Mouse (Mus musculus): Measurements from ENCODE around the gene P3h1. TPM values are rescaled to one million over a fixed set of nuclear protein-coding genes. Genes with fewer than 3 reads are reported as not detected.

The P3h1 gene
- total and polyA plus RNA-seq, 3 experiments: 10.5 to 14.5 (median 10.8) TPM

DNA sequence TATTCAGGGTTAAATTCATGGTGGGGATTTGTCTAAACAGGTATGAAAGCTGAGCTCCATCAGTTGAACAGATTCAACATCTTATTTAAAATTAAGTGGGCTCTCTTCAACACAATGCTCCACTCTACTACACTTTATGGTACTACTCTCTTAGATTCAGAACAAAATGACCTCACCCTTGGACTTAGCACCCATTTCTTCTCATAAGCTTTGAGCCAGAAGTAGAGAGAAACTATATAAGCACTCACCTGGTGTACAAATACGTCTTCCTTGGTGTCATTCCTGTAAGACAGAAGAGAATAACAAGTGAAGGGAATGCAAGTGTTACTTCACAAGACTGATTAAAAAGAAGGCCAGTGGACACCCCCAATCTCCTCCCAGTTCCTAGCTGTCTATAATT lies 52.1 kb downstream of the P3h1 start:
- Histone ChIP-seq H3K4me1 (ENCODE audit: control insufficient read depth, insufficient read depth, low read length) (peaks cover 13% of the 10 kb centered on the region), H3K27ac (no peak overlapping the region), H3K4me3 (no peak overlapping the region), H3K9ac (ENCODE audit: low read depth, low read length) (no peak overlapping the region), H3K27me3 (ENCODE audit: control insufficient read depth, insufficient read depth, low read length) (no peaks in the 10 kb centered on the region), H3K36me3 (ENCODE audit: control insufficient read depth, insufficient read depth, low read length) (peaks cover 45% of the 10 kb centered on the region), H3K79me2 (replicated peaks; ENCODE audit: control insufficient read depth, insufficient read depth, low read length) (peaks cover 7% of the 10 kb centered on the region)
- WGBS: 76% methylated on average over 1 of the region's 1 CpGs
- no peak for DNase-seq
- intact Hi-C loops (cut with DNase I): no loop called here
- no peak for TF ChIP-seq EP300 (IDR thresholded peaks at IDR 0.05; ENCODE audit: insufficient read depth, low read depth, low read length)
- no peak for TF ChIP-seq POLR2A (IDR thresholded peaks at IDR 0.05; ENCODE audit: insufficient read depth, low read depth, low read length)
- TF ChIP-seq CTCF (IDR thresholded peaks at IDR 0.05): no peak

DNA sequence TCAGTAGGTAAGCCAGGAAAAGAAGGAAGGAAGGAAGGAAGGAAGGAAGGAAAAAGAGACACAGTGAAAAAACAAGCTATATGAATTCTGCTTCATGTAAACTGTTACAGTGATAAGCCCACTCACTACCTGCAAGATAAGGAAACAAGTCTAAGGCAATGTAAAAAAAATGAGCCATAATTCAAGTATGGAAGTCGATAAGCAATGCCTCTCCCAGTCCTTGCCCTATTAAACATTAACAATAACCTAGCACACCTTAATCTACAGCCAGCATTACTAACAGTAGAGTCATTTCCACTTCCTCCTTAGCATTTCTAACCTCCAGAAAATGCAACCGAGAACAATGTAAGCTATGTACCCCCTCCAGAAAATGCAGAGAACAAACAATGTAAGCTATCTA lies 52.6 kb downstream of the P3h1 start:
- DNase-seq: no peak
- 38% methylated on average over 2 of the region's 2 CpGs for WGBS
- H3K36me3 ChIP-seq (ENCODE audit: control insufficient read depth, insufficient read depth, low read length): peaks cover 49% of the 10 kb centered on the region
- peaks cover 14% of the 10 kb centered on the region for H3K4me1 ChIP-seq (ENCODE audit: control insufficient read depth, insufficient read depth, low read length)
- intact Hi-C loops (cut with DNase I): no loop called here
- H3K4me3 ChIP-seq: no peak overlapping the region
- no peak overlapping the region for H3K27ac ChIP-seq
- TF ChIP-seq EP300 (IDR thresholded peaks at IDR 0.05; ENCODE audit: insufficient read depth, low read depth, low read length) (no peak), CTCF (IDR thresholded peaks at IDR 0.05) (no peak)
- no peaks in the 10 kb centered on the region for H3K27me3 ChIP-seq (ENCODE audit: control insufficient read depth, insufficient read depth, low read length)
- peaks cover 8% of the 10 kb centered on the region for H3K79me2 ChIP-seq (replicated peaks; ENCODE audit: control insufficient read depth, insufficient read depth, low read length)
- no peak overlapping the region for H3K9ac ChIP-seq (ENCODE audit: low read depth, low read length)

DNA sequence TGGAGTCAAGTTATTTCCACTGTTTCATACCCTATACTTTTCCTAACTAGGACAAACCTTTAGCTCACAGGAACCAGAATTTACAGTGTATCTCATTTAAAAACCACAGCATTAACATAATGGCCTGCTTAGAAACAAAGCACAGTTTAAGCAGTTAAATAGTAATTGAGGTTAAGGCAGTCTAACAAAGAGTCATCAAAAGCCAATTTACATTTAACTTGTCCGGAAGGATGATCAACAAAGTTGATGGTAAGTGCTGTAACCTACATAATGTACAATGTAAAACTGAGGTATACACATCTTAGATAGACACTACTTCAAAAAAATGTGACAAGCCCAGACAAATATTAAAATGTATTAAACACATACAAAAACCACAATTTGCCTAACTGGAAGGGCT lies 59.2 kb downstream of the P3h1 start:
- Histone ChIP-seq H3K36me3 (ENCODE audit: control insufficient read depth, insufficient read depth, low read length) (peaks cover 35% of the 10 kb centered on the region), H3K79me2 (replicated peaks; ENCODE audit: control insufficient read depth, insufficient read depth, low read length) (peaks cover 18% of the 10 kb centered on the region), H3K27ac (no peak overlapping the region; the same call in 1 of the 2 replicates), H3K4me3 (peak overlapping the region; percentile 5; the same call in 1 of the 2 replicates), H3K27me3 (ENCODE audit: control insufficient read depth, insufficient read depth, low read length) (no peaks in the 10 kb centered on the region), H3K9ac (ENCODE audit: low read depth, low read length) (no peak overlapping the region), H3K4me1 (ENCODE audit: control insufficient read depth, insufficient read depth, low read length) (peaks cover 15% of the 10 kb centered on the region)
- TF ChIP-seq POLR2A (IDR thresholded peaks at IDR 0.05; ENCODE audit: insufficient read depth, low read depth, low read length): no peak
- no peak for TF ChIP-seq EP300 (IDR thresholded peaks at IDR 0.05; ENCODE audit: insufficient read depth, low read depth, low read length)
- no peak for TF ChIP-seq CTCF (IDR thresholded peaks at IDR 0.05)
- no peak for DNase-seq
- WGBS: 74% methylated on average over 1 of the region's 1 CpGs
- intact Hi-C loops (cut with DNase I): loop anchor here (2.0 kb wide), 1 partner anchor 15 kb away; no protein-coding TSS in a partner anchor

DNA sequence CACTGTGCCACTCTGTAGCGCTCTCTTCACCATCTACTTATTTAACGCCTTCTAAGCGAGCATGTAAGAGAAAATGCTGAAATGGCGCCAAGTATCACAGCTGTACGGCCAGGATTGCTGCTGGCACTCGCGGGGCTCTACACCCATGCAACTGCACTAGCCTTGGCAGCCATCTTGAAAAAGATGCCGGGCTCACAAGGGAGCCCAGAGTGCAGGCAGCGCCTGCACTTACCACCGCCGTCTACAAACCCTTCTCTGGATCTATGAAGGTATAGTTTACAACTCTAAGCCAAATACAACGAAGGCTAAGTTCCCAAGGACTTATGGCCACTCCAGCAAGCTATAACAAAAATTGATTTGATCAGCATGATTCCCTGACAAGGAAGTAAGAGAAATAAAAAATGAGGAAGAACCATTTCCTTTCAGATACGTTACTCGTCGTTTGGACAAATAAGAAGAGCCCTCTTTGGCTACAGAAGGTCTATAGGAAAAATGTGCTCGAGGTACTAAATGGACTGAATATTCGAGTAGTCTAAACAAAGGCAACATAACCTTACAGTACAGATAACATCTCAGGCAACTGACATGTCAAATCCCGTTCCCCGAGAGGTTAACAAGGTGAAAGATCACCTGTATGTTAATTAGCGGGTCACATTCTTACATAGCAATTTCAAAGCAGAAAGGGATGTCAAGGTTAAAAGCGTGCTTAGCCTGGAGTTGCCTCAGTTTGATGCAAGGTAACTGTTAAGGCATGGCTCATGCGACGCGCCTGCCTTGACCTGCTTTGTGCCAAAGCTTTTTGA lies 60.3 kb downstream of the P3h1 start:
- intact Hi-C loops (cut with DNase I): loop anchor here (2.0 kb wide), 1 partner anchor 16 kb away; no protein-coding TSS in a partner anchor
- WGBS: 1% methylated on average over 24 of the region's 24 CpGs
- no peak for TF ChIP-seq CTCF (IDR thresholded peaks at IDR 0.05)
- Histone ChIP-seq H3K79me2 (replicated peaks; ENCODE audit: control insufficient read depth, insufficient read depth, low read length) (peaks cover 18% of the 10 kb centered on the region), H3K36me3 (ENCODE audit: control insufficient read depth, insufficient read depth, low read length) (peaks cover 26% of the 10 kb centered on the region), H3K4me3 (peak overlapping the region; percentile 64), H3K27ac (peak overlapping the region; percentile 15), H3K4me1 (ENCODE audit: control insufficient read depth, insufficient read depth, low read length) (peaks cover 11% of the 10 kb centered on the region), H3K27me3 (ENCODE audit: control insufficient read depth, insufficient read depth, low read length) (no peaks in the 10 kb centered on the region), H3K9ac (ENCODE audit: low read depth, low read length) (peak overlapping the region; percentile 88)
- peak; percentile 55 to 70 for DNase-seq

DNA sequence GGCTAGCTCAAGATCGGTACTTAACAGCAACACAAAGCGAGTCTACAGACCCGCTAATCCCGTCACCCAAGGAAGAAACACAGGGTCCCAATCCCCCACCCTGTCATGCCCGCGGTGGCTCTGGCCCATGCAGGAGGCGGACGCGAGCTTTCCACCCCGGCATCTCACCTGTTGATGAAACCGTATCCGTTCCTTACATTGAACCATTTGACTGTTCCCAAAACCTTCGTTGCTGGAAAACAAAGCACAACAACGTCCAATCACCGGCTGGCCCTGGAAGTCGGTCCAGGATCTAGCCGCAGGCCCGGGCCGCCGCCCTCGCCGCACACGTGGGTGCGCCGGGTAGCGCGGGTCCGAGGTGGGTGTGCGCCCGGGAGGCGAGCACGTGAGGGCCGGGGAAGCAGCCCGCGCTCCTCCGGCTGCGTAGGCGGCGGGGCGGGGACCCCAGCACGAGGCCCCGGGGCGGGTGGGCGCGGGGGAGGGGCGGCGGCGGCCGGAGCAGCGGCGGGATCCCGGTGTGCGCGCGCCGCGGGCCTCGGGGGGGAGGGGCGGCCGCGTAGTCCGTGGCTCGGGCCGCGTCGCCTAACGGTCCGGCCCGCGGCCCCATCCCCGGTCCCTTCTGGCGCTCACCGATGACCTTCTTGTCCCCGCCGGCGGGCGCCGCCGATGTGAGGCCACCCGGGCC lies 61.0 kb downstream of the P3h1 start:
- H3K79me2 ChIP-seq (replicated peaks; ENCODE audit: control insufficient read depth, insufficient read depth, low read length): peaks cover 18% of the 10 kb centered on the region
- H3K4me3 ChIP-seq: peak overlapping the region; percentile 64
- H3K9ac ChIP-seq (ENCODE audit: low read depth, low read length): peak overlapping the region; percentile 88
- WGBS: under 1% methylated on average over 55 of the region's 80 CpGs
- H3K4me1 ChIP-seq (ENCODE audit: control insufficient read depth, insufficient read depth, low read length): peaks cover 8% of the 10 kb centered on the region
- H3K36me3 ChIP-seq (ENCODE audit: control insufficient read depth, insufficient read depth, low read length): peaks cover 20% of the 10 kb centered on the region
- intact Hi-C loops (cut with DNase I): loop anchor here (2.0 kb wide), 3 partner anchors 17 to 47 kb away; partner anchors contain the start of gene Ppih
- H3K27ac ChIP-seq: peak overlapping the region; percentile 92
- H3K27me3 ChIP-seq (ENCODE audit: control insufficient read depth, insufficient read depth, low read length): no peaks in the 10 kb centered on the region
- peak in 1 of 2 experiments; percentile 39 for DNase-seq
- TF ChIP-seq CTCF (IDR thresholded peaks at IDR 0.05) (no peak), POLR2A (IDR thresholded peaks at IDR 0.05; ENCODE audit: insufficient read depth, low read depth, low read length) (no peak), EP300 (IDR thresholded peaks at IDR 0.05; ENCODE audit: insufficient read depth, low read depth, low read length) (no peak)

Measured in heart, adult 2 months (tissue).